Mouse (Mus musculus) liver, postnatal 0 days (tissue): Measurements from ENCODE around the gene Pfdn6. TPM values are rescaled to one million over a fixed set of nuclear protein-coding genes. Genes with fewer than 3 reads are reported as not detected.
"Not testable (repeated sequence)": the region's sequence is repeated elsewhere in the genome, so short reads cannot be mapped to it uniquely, and the experiment has no call there.

Source experiments
- ATAC-seq: fragments of 200-750 bp; cut with Nextera tagmentation; 2 replicates; pipeline ENCODE4 v1.8.0; 2017; ENCODE audit warnings: mild to moderate bottlenecking, moderate library complexity
- DNase-seq: peaks from one replicate; pipeline ENCODE4 v3.0.0-alpha.2; 2016
- H3K27ac ChIP-seq: fragments of 300-500 bp; sonication (generic); 2 replicates; pipeline ENCODE4 v1.5.1; 2014; ENCODE audit warnings: antibody characterized with exemption, moderate library complexity, mild to moderate bottlenecking, low read depth
- H3K27me3 ChIP-seq: fragments of 300-500 bp; sonication (generic); 2 replicates; pipeline ENCODE4 v1.6.1; 2014; ENCODE audit warnings: low read length, control low read depth, mixed read lengths; ENCODE audit not compliant: insufficient read depth
- H3K36me3 ChIP-seq: fragments of 300-500 bp; sonication (generic); replicated peaks from 2 replicates; pipeline ENCODE4 v1.6.1; 2014; ENCODE audit warnings: mild to moderate bottlenecking, control low read depth, low read length, moderate library complexity, mixed read lengths; ENCODE audit not compliant: insufficient read depth
- H3K4me1 ChIP-seq: fragments of 300-500 bp; sonication (generic); 2 replicates; pipeline ENCODE4 v1.6.1; 2014; ENCODE audit warnings: antibody characterized with exemption, mild to moderate bottlenecking, control low read depth; ENCODE audit not compliant: insufficient read depth
- H3K4me2 ChIP-seq: fragments of 300-500 bp; sonication (generic); 2 replicates; pipeline ENCODE4 v1.6.1; 2014; ENCODE audit warnings: low read depth, mild to moderate bottlenecking, low read length, moderate library complexity, mixed read lengths
- H3K4me3 ChIP-seq: fragments of 300-500 bp; sonication (generic); 2 replicates; pipeline ENCODE4 v1.5.1; 2014; ENCODE audit warnings: low read depth, low read length
- H3K9ac ChIP-seq: fragments of 300-500 bp; sonication (generic); replicated peaks from 2 replicates; pipeline ENCODE4 v1.6.1; 2014; ENCODE audit warnings: mild to moderate bottlenecking, moderate library complexity
- H3K9me3 ChIP-seq: fragments of 300-500 bp; sonication (generic); 2 replicates; pipeline ENCODE4 v1.6.1; 2016; ENCODE audit warnings: mild to moderate bottlenecking, control low read depth, low read length, mixed read lengths
- CTCF ChIP-seq: sonication (generic); IDR thresholded peaks from 2 replicates; pipeline ENCODE4 v1.5.1; 2016; ENCODE audit warnings: antibody characterized with exemption, low read depth
- EP300 ChIP-seq: IDR thresholded peaks from 2 replicates; pipeline ENCODE4 v1.6.1; 2016; ENCODE audit warnings: antibody characterized with exemption, low read depth, mild to moderate bottlenecking
- WGBS: fragments of 180-500 bp; shearing (Covaris S2); extraction: QIAGEN DNeasy Blood & Tissue Kit; methylation state at CpG from one replicate; pipeline ENCODE4 v1.1.7; 2014; ENCODE audit not compliant: insufficient replicate concordance; 5-methylcytosine and 5-hydroxymethylcytosine counted together
- polyA plus RNA-seq: library from polyadenylated mRNA; unstranded; fragments of >200 nt; fragmentation: Nextera tagmentation; extraction: Ambion mirVana; gene quantifications from 2 replicates; pipeline ENCODE4 v1.2.1, GENCODE M21; 2015

The Pfdn6 gene
- polyA plus RNA-seq, 1 experiment from 2014 or later: 85.5 TPM

GRCm38 (mm10) chr17:33909077-33909868, 30.9 kb downstream of the Pfdn6 start, which contains the start of gene Daxx:
Gene Daxx (plus strand): TSS chr17:33909414.
- peak within 1 kb of the TSS; percentile 97 for H3K4me2 ChIP-seq
- H3K27ac ChIP-seq: peak within 1 kb of the TSS; percentile 100
- H3K9me3 ChIP-seq: no peaks in the 10 kb centered on the region
- peak within 1 kb of the TSS; percentile 88 for H3K4me3 ChIP-seq
- peak within 1 kb of the TSS; percentile 95 for H3K9ac ChIP-seq
- ATAC-seq: peak; percentile 95
- WGBS: under 1% methylated on average over 68 of the region's 68 CpGs
- H3K4me1 ChIP-seq: peaks cover 24% of the 10 kb centered on the region
- peak; percentile 99 for DNase-seq
- TF ChIP-seq CTCF (peak; percentile 2; the same call in 1 of the 2 replicates), EP300 (peak; percentile 21; the same call in 1 of the 2 replicates)
- H3K27me3 ChIP-seq: no peaks in the 10 kb centered on the region
- peaks cover 30% of the 10 kb centered on the region for H3K36me3 ChIP-seq

GRCm38 (mm10) chr17:33908331-33909076, 31.6 kb downstream of the Pfdn6 start:
- no peaks in the 10 kb centered on the region for H3K27me3 ChIP-seq
- TF ChIP-seq EP300 (no peak), CTCF (no peak)
- H3K9me3 ChIP-seq: no peaks in the 10 kb centered on the region
- DNase-seq: peak; percentile 53
- WGBS: under 1% methylated on average over 42 of the region's 44 CpGs
- H3K4me2 ChIP-seq: peak overlapping the region; percentile 97
- H3K36me3 ChIP-seq: peaks cover 23% of the 10 kb centered on the region
- H3K9ac ChIP-seq: peak overlapping the region; percentile 63
- peak overlapping the region; percentile 100 for H3K27ac ChIP-seq
- peak overlapping the region; percentile 88 for H3K4me3 ChIP-seq
- peaks cover 26% of the 10 kb centered on the region for H3K4me1 ChIP-seq
- ATAC-seq: peak; percentile 48

- H3K36me3 ChIP-seq, H3K4me2 ChIP-seq, H3K4me3 ChIP-seq, H3K9ac ChIP-seq, H3K9me3 ChIP-seq, DNase-seq, H3K27me3 ChIP-seq, ATAC-seq: not testable (repeated sequence)
- Histone ChIP-seq H3K4me1 (peaks cover 38% of the 10 kb centered on the region), H3K27ac (peak within 1 kb of the TSS; percentile 11; the same call in 1 of the 2 replicates)
- WGBS: 41% methylated on average over 3 of the region's 4 CpGs
Measured at GRCm38 (mm10) chr17:33904835-33905234, 35.3 kb downstream of the Pfdn6 start, which contains the start of gene Platr17. Gene Platr17 (plus strand): TSS chr17:33905135.

- ATAC-seq, H3K4me2 ChIP-seq, H3K4me3 ChIP-seq, DNase-seq, H3K36me3 ChIP-seq, H3K9me3 ChIP-seq, H3K27me3 ChIP-seq, H3K9ac ChIP-seq: not testable (repeated sequence)
- H3K27ac ChIP-seq: peak overlapping the region; percentile 11; the same call in 1 of the 2 replicates
- WGBS: 76% methylated on average over 6 of the region's 6 CpGs
- H3K4me1 ChIP-seq: peaks cover 38% of the 10 kb centered on the region
Measured at GRCm38 (mm10) chr17:33903911-33904651, 36.1 kb downstream of the Pfdn6 start.

- 49% methylated on average over 7 of the region's 7 CpGs for WGBS
- Histone ChIP-seq H3K27ac (peak overlapping the region; percentile 31; the same call in 1 of the 2 replicates), H3K4me3 (no peak overlapping the region), H3K27me3 (no peaks in the 10 kb centered on the region), H3K4me2 (0 out of 2 replicates have a peak overlapping the region, but pooled peaks have one; percentile 9), H3K4me1 (peaks cover 29% of the 10 kb centered on the region), H3K9ac (no peak overlapping the region), H3K36me3 (no peaks in the 10 kb centered on the region), H3K9me3 (no peaks in the 10 kb centered on the region)
- no peak for DNase-seq
- peak; percentile 19; the same call in 1 of the 2 replicates for ATAC-seq
- TF ChIP-seq CTCF (no peak), EP300 (no peak)
Measured at GRCm38 (mm10) chr17:33902491-33902890, 37.7 kb downstream of the Pfdn6 start.
